Mouse (Mus musculus) thymus, postnatal 25 days (tissue): ENCODE measurements around the gene Med1.

ENCODE experiments used
- DNase-seq: peaks from one replicate; pipeline ENCODE4 v3.0.0; 2022

Gene Med1

GRCm38 (mm10) chr11:98148551-98149301 is 44.4 kb downstream of the Med1 start:
- DNase-seq, result no peak

- DNase-seq, result no peak
Observed at GRCm38 (mm10) chr11:98145856-98146255, 47.2 kb downstream of the Med1 start.

- DNase-seq, result no peak
Observed at GRCm38 (mm10) chr11:98142545-98142944, 50.5 kb downstream of the Med1 start.

GRCm38 (mm10) chr11:98138894-98139293 is 54.2 kb downstream of the Med1 start:
- DNase-seq, result no peak

- DNase-seq, result no peak
Observed at GRCm38 (mm10) chr11:98137836-98138235, 55.3 kb downstream of the Med1 start.

- no peak for DNase-seq
Observed at GRCm38 (mm10) chr11:98134951-98135350, 58.1 kb downstream of the Med1 start.

- no peak for DNase-seq
Observed at GRCm38 (mm10) chr11:98123424-98123823, 69.7 kb downstream of the Med1 start.

- no peak for DNase-seq
Observed at GRCm38 (mm10) chr11:98114363-98114762, 78.7 kb downstream of the Med1 start.

GRCm38 (mm10) chr11:98113504-98113903 is 79.6 kb downstream of the Med1 start:
- DNase-seq, result no peak

- no peak for DNase-seq
Observed at GRCm38 (mm10) chr11:98109706-98110105, 83.4 kb downstream of the Med1 start.
